Mouse (Mus musculus) spleen, postnatal 36 days (tissue): ENCODE data around the gene Celsr1.
"Not testable (repeated sequence)": the region's sequence is repeated elsewhere in the genome, so short reads cannot be mapped to it uniquely, and the experiment has no call there.

Experiments used
- DNase-seq, 2 experiments: peaks; one replicate each; pipeline ENCODE4 v3.0.0; 2022; ENCODE audit warnings: low spot score in 2 of 2, mixed read lengths in 1 of 2

Celsr1 gene

GRCm38 (mm10) chr15:85897113-85897512 lies 136.5 kb downstream of the Celsr1 start:
- no peak for DNase-seq

- DNase-seq: peak; percentile 60 to 67
These were observed 137.3 kb downstream of the Celsr1 start for GRCm38 (mm10) chr15:85896284-85896683.

DNA sequence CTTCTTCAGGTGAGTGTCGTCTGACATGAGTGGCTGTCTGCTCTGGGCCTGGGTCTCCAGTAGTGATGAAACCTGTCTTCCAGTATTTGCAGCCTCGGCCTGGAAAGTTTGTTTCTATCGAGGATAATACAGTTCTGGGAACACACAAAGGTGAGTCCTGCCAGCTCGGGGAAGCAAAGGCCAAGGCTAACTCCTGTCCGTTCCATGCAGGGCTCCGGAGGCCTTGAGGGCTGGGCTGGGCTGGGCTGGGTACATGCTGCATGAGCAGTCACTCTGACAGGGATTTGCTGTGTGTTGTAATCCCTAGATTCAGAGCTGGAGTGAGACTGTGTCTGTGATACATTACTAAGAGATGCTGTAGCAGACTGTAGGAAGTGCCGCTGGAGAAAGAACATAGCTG lies 139.7 kb downstream of the Celsr1 start:
- no peak for DNase-seq

- DNase-seq: no peak
These were observed 141.0 kb downstream of the Celsr1 start for GRCm38 (mm10) chr15:85892498-85893118.

- DNase-seq: no peak
These were observed 141.6 kb downstream of the Celsr1 start for GRCm38 (mm10) chr15:85891971-85892370.

DNA sequence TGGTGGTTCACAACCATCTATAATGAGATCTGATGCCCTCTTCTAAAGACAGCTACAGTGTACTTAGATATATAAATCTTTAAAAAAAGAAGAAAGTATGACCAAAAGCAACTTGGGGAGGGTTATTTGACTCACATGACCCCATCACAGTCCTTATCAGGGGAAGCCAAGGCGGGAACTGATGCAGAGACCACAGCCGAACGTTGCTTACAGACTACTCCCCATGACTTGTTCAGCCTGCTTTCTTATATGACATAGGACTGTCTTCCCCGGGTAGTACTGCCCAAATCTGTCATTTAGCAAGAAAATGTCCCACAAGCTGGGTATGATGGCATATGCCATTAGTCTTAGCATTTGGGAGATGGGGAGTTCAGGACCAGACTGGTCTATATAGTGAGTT lies 144.3 kb downstream of the Celsr1 start:
- DNase-seq: no peak

GRCm38 (mm10) chr15:85885606-85886005 lies 148.0 kb downstream of the Celsr1 start:
- no peak for DNase-seq

DNA sequence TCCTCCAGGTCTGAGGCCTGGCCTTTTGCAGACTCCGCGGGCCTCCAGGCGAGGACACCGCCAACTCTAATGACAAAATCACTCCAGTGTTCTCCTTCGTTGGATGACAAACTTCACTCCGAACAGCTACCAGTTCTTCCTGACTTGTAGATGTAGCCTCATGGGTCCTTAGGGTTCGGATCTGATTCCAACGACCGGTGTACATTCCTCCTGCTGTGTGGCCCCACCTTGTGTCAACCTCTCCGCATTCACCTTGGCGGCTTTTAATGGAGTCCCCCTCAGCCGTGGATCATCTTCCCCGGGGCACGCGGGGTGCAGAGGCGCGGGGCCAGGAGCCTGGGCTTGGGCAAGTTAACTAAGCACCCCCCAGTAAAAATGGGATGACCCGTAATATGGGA lies 154.1 kb downstream of the Celsr1 start:
- no peak for DNase-seq

GRCm38 (mm10) chr15:85878848-85879497 lies 154.6 kb downstream of the Celsr1 start, which contains the start of gene Trmu:
TSS of gene Trmu (plus strand) at chr15:85879312.
- peak; percentile 83 to 87 for DNase-seq

GRCm38 (mm10) chr15:85877336-85877735 lies 156.2 kb downstream of the Celsr1 start:
- no peak for DNase-seq

GRCm38 (mm10) chr15:85867696-85868095 lies 165.9 kb downstream of the Celsr1 start:
- peak; percentile 45 to 57 for DNase-seq

GRCm38 (mm10) chr15:85865913-85866312 lies 167.7 kb downstream of the Celsr1 start:
- DNase-seq: not testable (repeated sequence)

DNA sequence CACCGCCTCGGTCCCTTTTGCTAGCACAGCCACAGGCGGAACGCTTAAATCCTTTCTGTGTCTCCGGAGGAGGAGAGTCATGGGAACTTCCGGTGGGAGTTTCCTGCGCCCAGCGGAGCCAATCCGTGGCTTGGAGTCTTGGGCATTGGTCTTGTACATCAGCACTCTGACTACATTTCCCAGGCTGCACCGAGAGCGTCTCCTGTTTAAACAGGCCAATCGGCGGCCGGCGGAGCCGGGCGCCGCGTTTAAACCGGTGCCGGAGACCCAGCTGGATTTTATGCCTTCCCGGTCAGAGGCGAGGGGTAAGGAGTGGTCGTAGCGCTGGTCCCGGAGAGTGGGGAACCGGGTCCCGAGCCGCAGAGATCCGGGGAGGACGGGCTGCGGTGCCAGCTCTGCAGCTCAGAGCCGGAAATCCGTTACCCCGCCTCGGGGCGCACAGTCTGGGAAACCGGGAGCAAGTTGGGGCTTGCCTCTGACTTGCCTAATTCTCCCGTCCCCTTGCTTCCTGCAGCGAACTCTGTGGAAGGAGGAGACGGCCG lies 174.0 kb downstream of the Celsr1 start, which contains the start of gene Gtse1:
TSS of gene Gtse1 (plus strand) at position 256 of the 542 bp plus-strand sequence.
- DNase-seq: peak; percentile 92 to 95

GRCm38 (mm10) chr15:85858980-85859489 lies 174.5 kb downstream of the Celsr1 start:
- DNase-seq: peak in 1 of 2 experiments; percentile 11

DNA sequence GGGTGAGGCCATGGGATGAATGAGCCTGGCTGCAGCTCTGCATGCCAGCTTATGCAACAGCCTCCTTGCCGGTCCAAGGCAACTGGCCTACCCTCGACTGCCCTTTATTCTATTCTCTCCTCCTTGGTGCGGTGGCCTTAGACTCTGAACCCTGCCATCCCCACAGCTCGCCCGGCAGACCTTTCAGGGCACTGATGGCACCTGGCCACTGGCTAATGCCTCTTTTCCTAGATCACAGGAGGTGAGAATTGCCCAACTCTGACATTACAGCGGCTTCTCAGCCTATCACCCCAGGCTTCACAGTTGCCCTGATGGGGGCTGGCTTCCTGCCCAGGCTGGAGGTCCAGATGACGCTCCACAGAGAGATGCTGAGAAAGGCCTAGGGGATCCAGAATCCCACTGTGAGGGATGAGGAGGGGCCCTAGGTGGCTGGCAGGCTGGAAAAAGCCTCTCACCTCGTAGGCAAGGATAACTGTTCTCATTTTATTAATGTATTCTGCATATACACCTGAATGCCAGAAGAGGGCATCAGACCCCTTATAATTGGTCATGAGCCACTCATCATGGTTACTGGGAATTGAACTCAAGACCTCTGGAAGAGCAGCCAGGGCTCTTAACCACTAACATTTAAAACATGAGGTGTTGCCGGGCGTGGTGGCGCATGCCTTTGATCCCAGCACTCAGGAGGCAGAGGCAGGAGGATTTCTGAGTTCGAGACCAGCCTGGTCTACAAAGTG lies 181.8 kb downstream of the Celsr1 start:
- no peak for DNase-seq
